Mouse (Mus musculus) left cerebral cortex, adult 2 months (tissue): ENCODE results near the gene Tgm7. TPM values are rescaled to one million over a fixed set of nuclear protein-coding genes. Genes with fewer than 3 reads are reported as not detected.

Experiments
- DNase-seq, 2 experiments: peaks; one replicate each; pipeline ENCODE4 v3.0.0; 2021 to 2022; ENCODE audit warnings: low spot score in 2 of 2, mixed read lengths in 1 of 2; ENCODE audit errors: extremely low spot score in 1 of 2
- H3K27ac ChIP-seq: fragments of 200-600 bp; 2 replicates; pipeline ENCODE4 v1.8.1; 2022
- H3K4me3 ChIP-seq: fragments of 200-600 bp; 2 replicates; pipeline ENCODE4 v1.8.1; 2022
- CTCF ChIP-seq: fragments of 200-600 bp; IDR thresholded peaks from 2 replicates; pipeline ENCODE4 v1.8.1; 2022; ENCODE audit warnings: antibody characterized with exemption, mild to moderate bottlenecking, moderate library complexity
- intact Hi-C: fragments of 180-260 bp; cut with DNase I; formaldehyde crosslinking; loops from one replicate; pipeline ENCODE4 v1.15.1; 2025
- long read RNA-seq, 2 experiments: library from polyadenylated mRNA; stranded (forward); transcript quantifications; one replicate each; pipeline ENCODE4 v2.0.0; 2021; ENCODE audit warnings: borderline mapping rate in 2 of 2
- total RNA-seq, 2 experiments: library from RNA; stranded (reverse); gene quantifications; 2 replicates each; pipeline ENCODE4 v1.2.3; 2021

The Tgm7 gene
- under 1 TPM in 1 of 2 experiments, not detected in 1; 0.16 TPM for total RNA-seq
- long read RNA-seq, experiment 1, result 0 reads
- long read RNA-seq, experiment 2, result 0 reads

- intact Hi-C loops, result loop anchor here (10.0 kb wide), 2 partner anchors 415 to 675 kb away; no protein-coding TSS in a partner anchor
- no peak for TF ChIP-seq CTCF
- no peak for DNase-seq
- Histone ChIP-seq H3K27ac (no peak within 1 kb of the TSS), H3K4me3 (no peak within 1 kb of the TSS)
Measured at GRCm38 (mm10) chr2:121109695-121110094, at the start of gene Tgm7. Tgm7 (minus strand) TSS chr2:121109795.

- H3K4me3 ChIP-seq, result no peak overlapping the region
- intact Hi-C loops, result no loop called here
- DNase-seq, result no peak
- H3K27ac ChIP-seq, result no peak overlapping the region
- peak; percentile 21 for TF ChIP-seq CTCF
Measured at GRCm38 (mm10) chr2:121153100-121153499, 43.5 kb upstream of the Tgm7 start.

- no peak overlapping the region for H3K27ac ChIP-seq
- intact Hi-C loops, result no loop called here
- no peak for DNase-seq
- no peak overlapping the region for H3K4me3 ChIP-seq
- no peak for TF ChIP-seq CTCF
Measured at GRCm38 (mm10) chr2:121149679-121150078, 40.1 kb upstream of the Tgm7 start.

- intact Hi-C loops, result no loop called here
- TF ChIP-seq CTCF, result no peak
Measured at GRCm38 (mm10) chr2:121142415-121142814, 32.8 kb upstream of the Tgm7 start.

GRCm38 (mm10) chr2:121141216-121142035 lies 31.8 kb upstream of the Tgm7 start:
- Histone ChIP-seq H3K27ac (peak overlapping the region; percentile 96), H3K4me3 (peak overlapping the region; percentile 89)
- TF ChIP-seq CTCF, result no peak
- DNase-seq, result no peak
- intact Hi-C loops, result no loop called here

More at GRCm38 (mm10) chr2:121142415-121142814, 32.8 kb upstream of the Tgm7 start:
- Histone ChIP-seq H3K27ac (no peak overlapping the region), H3K4me3 (no peak overlapping the region)
- DNase-seq, result no peak

GRCm38 (mm10) chr2:121140018-121140882 lies 30.7 kb upstream of the Tgm7 start, which contains the start of the genes Adal and Lcmt2:
Adal (plus strand) TSS chr2:121140428.
Lcmt2 (minus strand) TSS chr2:121140653.
- peak within 1 kb of the TSS; percentile 96 for H3K27ac ChIP-seq
- H3K4me3 ChIP-seq, result peak within 1 kb of the TSS; percentile 89
- intact Hi-C loops, result loop anchor here (1.0 kb wide), 1 partner anchor 30 kb away; the partner anchor contains the start of gene Tubgcp4
- DNase-seq, result peak; percentile 92
- TF ChIP-seq CTCF, result no peak

- Histone ChIP-seq H3K4me3 (peak overlapping the region; percentile 89), H3K27ac (peak overlapping the region; percentile 96)
- intact Hi-C loops, result loop anchor here (1.0 kb wide), 1 partner anchor 31 kb away; the partner anchor contains the start of gene Tubgcp4
- no peak for DNase-seq
- TF ChIP-seq CTCF, result no peak
Measured at GRCm38 (mm10) chr2:121139266-121140017, 29.8 kb upstream of the Tgm7 start.

- intact Hi-C loops, result no loop called here
- no peak overlapping the region for H3K4me3 ChIP-seq
- no peak for TF ChIP-seq CTCF
- H3K27ac ChIP-seq, result no peak overlapping the region
- no peak for DNase-seq
Measured at GRCm38 (mm10) chr2:121137371-121137770, 27.8 kb upstream of the Tgm7 start.

GRCm38 (mm10) chr2:121132822-121133221 lies 23.2 kb upstream of the Tgm7 start:
- H3K4me3 ChIP-seq, result no peak overlapping the region
- intact Hi-C loops, result no loop called here
- TF ChIP-seq CTCF, result no peak
- DNase-seq, result no peak
- H3K27ac ChIP-seq, result no peak overlapping the region

- no peak for TF ChIP-seq CTCF
- Histone ChIP-seq H3K27ac (no peak overlapping the region), H3K4me3 (no peak overlapping the region)
- no peak for DNase-seq
- intact Hi-C loops, result no loop called here
Measured at GRCm38 (mm10) chr2:121128865-121129620, 19.4 kb upstream of the Tgm7 start.
